Mouse (Mus musculus): ENCODE data around the gene Sf3a2.

DNA sequence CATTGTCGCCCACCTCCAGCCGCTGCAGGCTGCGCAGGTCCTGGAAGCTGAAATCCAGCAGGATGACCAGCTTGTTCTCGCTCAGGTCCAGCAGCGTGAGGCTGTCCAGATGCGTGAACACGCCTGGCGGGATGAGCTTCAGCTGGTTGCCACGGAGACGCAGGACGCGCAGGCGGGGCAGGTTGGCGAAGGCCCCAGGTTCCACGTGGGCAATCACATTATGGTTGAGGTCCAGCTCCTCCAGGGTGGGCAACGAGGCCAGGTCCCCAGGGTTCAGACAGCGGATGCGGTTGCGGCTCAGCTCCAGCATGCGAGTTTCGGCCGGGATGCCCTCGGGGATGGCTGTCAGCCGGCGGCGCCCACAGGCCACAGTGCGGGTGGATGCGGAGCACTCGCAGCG, 37.6 kb downstream of the Sf3a2 start:
- TF ChIP-seq POLR2A (IDR thresholded peaks at IDR 0.05; ENCODE audit: borderline replicate concordance, low read depth, low read length) (no peak), CTCF (IDR thresholded peaks at IDR 0.05; ENCODE audit: low read depth, low read length) (no peak)

Measured in bone marrow macrophage, adult 2 months (primary cell).